Mouse (Mus musculus) liver, postnatal 0 days (tissue): ENCODE data around the gene Inhbc. TPM values are rescaled to one million over a fixed set of nuclear protein-coding genes. Genes with fewer than 3 reads are reported as not detected.
"Not testable (repeated sequence)": the region's sequence is repeated elsewhere in the genome, so short reads cannot be mapped to it uniquely, and the experiment has no call there.

ENCODE experiments used
- ATAC-seq: fragments of 200-750 bp; cut with Nextera tagmentation; 2 replicates; pipeline ENCODE4 v1.8.0; 2017; ENCODE audit warnings: mild to moderate bottlenecking, moderate library complexity
- DNase-seq: peaks from one replicate; pipeline ENCODE4 v3.0.0-alpha.2; 2016
- H3K27ac ChIP-seq: fragments of 300-500 bp; sonication (generic); 2 replicates; pipeline ENCODE4 v1.5.1; 2014; ENCODE audit warnings: antibody characterized with exemption, moderate library complexity, mild to moderate bottlenecking, low read depth
- H3K27me3 ChIP-seq: fragments of 300-500 bp; sonication (generic); 2 replicates; pipeline ENCODE4 v1.6.1; 2014; ENCODE audit warnings: low read length, control low read depth, mixed read lengths; ENCODE audit not compliant: insufficient read depth
- H3K36me3 ChIP-seq: fragments of 300-500 bp; sonication (generic); replicated peaks from 2 replicates; pipeline ENCODE4 v1.6.1; 2014; ENCODE audit warnings: mild to moderate bottlenecking, control low read depth, low read length, moderate library complexity, mixed read lengths; ENCODE audit not compliant: insufficient read depth
- H3K4me1 ChIP-seq: fragments of 300-500 bp; sonication (generic); 2 replicates; pipeline ENCODE4 v1.6.1; 2014; ENCODE audit warnings: antibody characterized with exemption, mild to moderate bottlenecking, control low read depth; ENCODE audit not compliant: insufficient read depth
- H3K4me2 ChIP-seq: fragments of 300-500 bp; sonication (generic); 2 replicates; pipeline ENCODE4 v1.6.1; 2014; ENCODE audit warnings: low read depth, mild to moderate bottlenecking, low read length, moderate library complexity, mixed read lengths
- H3K4me3 ChIP-seq: fragments of 300-500 bp; sonication (generic); 2 replicates; pipeline ENCODE4 v1.5.1; 2014; ENCODE audit warnings: low read depth, low read length
- H3K9ac ChIP-seq: fragments of 300-500 bp; sonication (generic); replicated peaks from 2 replicates; pipeline ENCODE4 v1.6.1; 2014; ENCODE audit warnings: mild to moderate bottlenecking, moderate library complexity
- H3K9me3 ChIP-seq: fragments of 300-500 bp; sonication (generic); 2 replicates; pipeline ENCODE4 v1.6.1; 2016; ENCODE audit warnings: mild to moderate bottlenecking, control low read depth, low read length, mixed read lengths
- CTCF ChIP-seq: sonication (generic); IDR thresholded peaks from 2 replicates; pipeline ENCODE4 v1.5.1; 2016; ENCODE audit warnings: antibody characterized with exemption, low read depth
- EP300 ChIP-seq: IDR thresholded peaks from 2 replicates; pipeline ENCODE4 v1.6.1; 2016; ENCODE audit warnings: antibody characterized with exemption, low read depth, mild to moderate bottlenecking
- WGBS: fragments of 180-500 bp; shearing (Covaris S2); extraction: QIAGEN DNeasy Blood & Tissue Kit; methylation state at CpG from one replicate; pipeline ENCODE4 v1.1.7; 2014; ENCODE audit not compliant: insufficient replicate concordance; 5-methylcytosine and 5-hydroxymethylcytosine counted together
- polyA plus RNA-seq: library from polyadenylated mRNA; unstranded; fragments of >200 nt; fragmentation: Nextera tagmentation; extraction: Ambion mirVana; gene quantifications from 2 replicates; pipeline ENCODE4 v1.2.1, GENCODE M21; 2015

The Inhbc gene
- polyA plus RNA-seq, 1 experiment from 2014 or later = 27.2 TPM

DNA sequence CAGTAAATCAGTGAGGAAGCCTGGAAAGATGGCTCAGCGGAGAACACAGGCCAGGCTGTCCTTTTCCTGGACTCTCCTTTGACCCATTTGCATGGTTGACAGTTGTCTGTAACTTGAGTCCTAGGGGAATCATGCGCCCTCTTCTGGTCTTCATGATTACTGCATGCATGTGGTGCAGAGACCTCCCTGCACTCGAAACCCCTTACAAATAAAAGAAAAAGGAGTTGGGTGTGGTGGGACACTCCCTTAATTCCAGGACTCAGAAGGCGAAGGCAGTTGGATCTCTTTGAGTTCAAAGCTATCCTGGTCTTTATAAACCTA lies 57.9 kb downstream of the Inhbc start:
- Histone ChIP-seq H3K4me3 (peak overlapping the region; percentile 87), H3K4me1 (peaks cover 19% of the 10 kb centered on the region), H3K27ac (peak overlapping the region; percentile 90), H3K9me3 (no peaks in the 10 kb centered on the region), H3K36me3 (peaks cover 23% of the 10 kb centered on the region), H3K27me3 (no peaks in the 10 kb centered on the region), H3K4me2 (peak overlapping the region; percentile 94), H3K9ac (peak overlapping the region; percentile 90)
- DNase-seq (peak; percentile 86), ATAC-seq (peak; percentile 52)
- TF ChIP-seq EP300 = no peak
- TF ChIP-seq CTCF = peak; percentile 97
- WGBS = 5% methylated on average over 4 of the region's 4 CpGs

DNA sequence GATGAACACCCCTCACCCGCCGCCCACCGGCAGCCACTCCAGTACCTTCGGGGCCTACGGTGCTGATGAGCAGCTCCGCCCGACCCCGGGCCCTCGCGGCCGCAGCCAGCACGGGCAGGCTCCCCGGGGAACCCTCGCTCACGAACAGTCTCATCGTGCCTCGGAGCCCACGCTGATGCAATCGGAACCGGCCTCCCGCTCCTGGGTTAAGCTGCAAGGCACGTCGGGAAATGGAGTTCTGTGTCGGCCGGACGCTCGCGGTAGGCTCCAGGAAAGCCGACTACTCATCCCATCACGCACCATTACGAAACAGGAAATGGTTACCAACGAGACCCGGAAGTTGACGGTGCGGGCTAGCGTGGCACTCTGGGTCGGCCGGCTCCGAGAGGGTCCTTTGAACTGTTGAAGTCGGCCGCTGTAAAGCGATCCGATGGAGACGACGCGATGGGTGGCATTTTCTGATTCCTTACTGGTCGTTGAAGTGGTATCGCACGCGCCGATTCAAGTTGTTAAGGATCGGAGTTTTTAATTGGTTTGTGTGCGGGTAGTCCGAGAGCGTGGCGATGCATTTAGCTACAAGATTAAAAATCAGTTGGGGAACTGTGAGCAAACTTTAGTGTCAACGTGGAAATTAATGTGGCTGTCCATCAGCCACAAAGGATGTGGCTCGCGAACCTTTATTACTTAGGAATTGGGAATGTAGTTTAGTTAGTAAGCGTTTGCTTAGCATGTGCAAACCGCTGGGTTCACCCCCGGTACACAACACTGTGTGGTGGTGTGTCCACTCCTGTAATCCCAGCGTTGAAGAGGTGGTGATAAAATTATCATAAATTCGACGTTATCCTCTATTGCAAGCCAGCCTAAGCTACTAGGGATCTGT lies 58.5 kb downstream of the Inhbc start, which contains the start of gene Mars:
Mars (minus strand) TSS at position 311 of the 880 bp plus-strand sequence.
- H3K9ac ChIP-seq = peak within 1 kb of the TSS; percentile 90
- DNase-seq (peak; percentile 92), ATAC-seq (peak; percentile 95)
- H3K27ac ChIP-seq = peak within 1 kb of the TSS; percentile 90
- H3K4me1 ChIP-seq = peaks cover 19% of the 10 kb centered on the region
- no peaks in the 10 kb centered on the region for H3K27me3 ChIP-seq
- H3K4me2 ChIP-seq = peak within 1 kb of the TSS; percentile 94
- H3K36me3 ChIP-seq = peaks cover 29% of the 10 kb centered on the region
- no peaks in the 10 kb centered on the region for H3K9me3 ChIP-seq
- H3K4me3 ChIP-seq = peak within 1 kb of the TSS; percentile 87
- under 1% methylated on average over 65 of the region's 65 CpGs for WGBS
- TF ChIP-seq EP300 = peak; percentile 78
- TF ChIP-seq CTCF = no peak

DNA sequence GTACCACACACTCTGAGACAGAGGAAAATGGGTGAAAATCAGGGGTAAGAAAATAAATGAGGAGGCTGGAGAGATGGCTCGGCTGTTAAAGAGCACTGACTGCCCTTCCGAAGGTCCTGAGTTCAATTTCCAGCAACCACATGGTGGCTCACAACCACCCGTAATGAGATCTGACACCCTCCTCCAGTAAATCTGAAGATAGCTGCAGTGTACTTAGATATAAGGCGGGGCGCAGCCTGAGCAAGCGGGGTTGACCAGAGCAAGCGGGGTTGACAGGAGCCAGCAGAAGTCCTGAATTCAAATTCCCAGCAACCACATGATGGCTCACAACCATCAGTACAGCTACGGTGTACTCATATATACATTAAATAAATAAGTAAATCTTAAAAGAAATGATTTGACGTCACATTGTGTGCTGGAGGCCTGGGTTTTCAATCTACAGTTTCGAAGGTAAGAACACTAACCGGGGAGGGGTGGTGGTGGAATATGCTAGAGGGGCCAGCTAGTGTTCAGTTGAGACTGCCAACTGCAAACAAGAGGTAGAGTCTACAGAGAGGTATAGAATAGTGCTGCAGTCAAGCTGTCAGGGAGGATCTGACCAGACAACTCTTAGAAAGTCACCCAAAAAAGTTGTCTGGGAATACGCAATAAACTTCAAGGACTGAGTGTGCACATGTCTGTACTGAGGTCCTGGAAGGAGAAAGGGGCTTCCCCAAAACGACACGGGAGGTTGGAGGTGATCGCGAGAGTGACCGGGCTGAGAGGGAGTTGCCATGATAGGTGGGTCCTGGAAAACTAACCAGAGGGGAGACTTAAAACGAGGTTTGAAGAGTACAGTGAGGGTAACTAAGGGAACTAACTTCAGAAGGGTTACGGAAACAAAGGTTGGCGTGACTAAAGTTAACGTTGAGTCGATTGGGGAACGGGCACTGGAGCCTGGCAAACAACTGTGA lies 59.4 kb downstream of the Inhbc start:
- Histone ChIP-seq H3K4me3 (peak overlapping the region; percentile 87), H3K4me1 (peaks cover 19% of the 10 kb centered on the region), H3K27ac (peak overlapping the region; percentile 90), H3K36me3 (peaks cover 38% of the 10 kb centered on the region), H3K4me2 (peak overlapping the region; percentile 94), H3K9me3 (no peaks in the 10 kb centered on the region), H3K9ac (peak overlapping the region; percentile 90), H3K27me3 (no peaks in the 10 kb centered on the region)
- DNase-seq (peak; percentile 70), ATAC-seq (peak; percentile 75)
- TF ChIP-seq EP300 = no peak; the same call in 1 of the 2 replicates
- TF ChIP-seq CTCF = no peak
- 25% methylated on average over 23 of the region's 23 CpGs for WGBS

DNA sequence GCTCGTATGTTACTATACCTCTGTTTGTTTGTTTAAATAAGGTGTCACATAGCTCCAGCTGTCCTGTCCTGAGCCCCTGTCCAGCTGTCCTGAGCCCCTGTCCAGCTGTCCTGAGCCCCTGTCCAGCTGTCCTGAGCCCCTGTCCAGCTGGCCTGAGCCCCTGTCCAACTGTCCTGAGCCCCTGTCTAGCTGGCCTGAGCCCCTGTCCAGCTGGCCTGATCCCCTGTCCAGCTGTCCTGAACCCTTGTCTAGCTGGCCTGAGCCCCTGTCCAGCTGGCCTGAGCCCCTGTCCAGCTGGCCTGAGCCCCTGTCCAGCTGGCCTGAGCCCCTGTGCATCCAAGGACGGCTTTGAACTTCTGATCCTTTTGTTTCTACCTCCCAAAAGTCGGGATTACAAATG lies 61.1 kb downstream of the Inhbc start:
- H3K4me2 ChIP-seq, DNase-seq, H3K4me3 ChIP-seq, H3K27ac ChIP-seq, H3K27me3 ChIP-seq, ATAC-seq, H3K9ac ChIP-seq, H3K9me3 ChIP-seq: not testable (repeated sequence)
- peaks cover 19% of the 10 kb centered on the region for H3K4me1 ChIP-seq
- 79% methylated on average over 3 of the region's 3 CpGs for WGBS
- peaks cover 55% of the 10 kb centered on the region for H3K36me3 ChIP-seq

Other genes starting within 250 kb of the Inhbc start
- 78.8 and 81.4 TPM in 2 replicates for gene Os9, start 249.3 kb downstream of the Inhbc start, polyA plus RNA-seq
- 27.2 and 32.2 TPM in 2 replicates for gene B4galnt1, start 205.2 kb downstream of the Inhbc start, polyA plus RNA-seq
- gene Slc26a10, start 189.8 kb downstream of the Inhbc start, polyA plus RNA-seq = 2.0 TPM in 2 replicates
- gene Arhgef25, start 180.3 kb downstream of the Inhbc start, polyA plus RNA-seq = 1.9 and 2.6 TPM in 2 replicates
- gene Dtx3, start 174.7 kb downstream of the Inhbc start, polyA plus RNA-seq = 8.8 and 8.9 TPM in 2 replicates
- gene Pip4k2c, start 158.8 kb downstream of the Inhbc start, polyA plus RNA-seq = 14.7 and 17.7 TPM in 2 replicates
- 0.06 TPM in 2 replicates for gene Kif5a, start 107.1 kb downstream of the Inhbc start, polyA plus RNA-seq
- gene Dctn2, start 104.1 kb downstream of the Inhbc start, polyA plus RNA-seq = 65.3 and 67.4 TPM in 2 replicates
- 5.3 and 5.7 TPM in 2 replicates for gene Mbd6, start 81.4 kb downstream of the Inhbc start, polyA plus RNA-seq
- 51.3 and 62.3 TPM in 2 replicates for gene Mars, start 58.6 kb downstream of the Inhbc start, polyA plus RNA-seq
- gene Arhgap9, start 48.5 kb downstream of the Inhbc start, polyA plus RNA-seq = 13.5 and 14.8 TPM in 2 replicates
- 0.04 TPM in 2 replicates for gene Gli1, start 28.5 kb downstream of the Inhbc start, polyA plus RNA-seq
- gene Inhbe, start 16.0 kb downstream of the Inhbc start, polyA plus RNA-seq = 18.4 and 29.0 TPM in 2 replicates
- gene R3hdm2, start 9.9 kb upstream of the Inhbc start, polyA plus RNA-seq = 16.6 and 17.3 TPM in 2 replicates
- 0.21 and 0.57 TPM in 2 replicates for gene Stac3, start 131.3 kb upstream of the Inhbc start, polyA plus RNA-seq
- gene Ndufa4l2, start 144.5 kb upstream of the Inhbc start, polyA plus RNA-seq = 13.1 and 23.1 TPM in 2 replicates
- gene Shmt2, start 152.0 kb upstream of the Inhbc start, polyA plus RNA-seq = 62.6 and 75.0 TPM in 2 replicates
- gene Nxph4, start 164.1 kb upstream of the Inhbc start, polyA plus RNA-seq = not detected in 2 replicates